Mouse (Mus musculus) embryonic facial prominence, embryonic 11.5 days (tissue): ENCODE results near the gene Nfil3. TPM values are rescaled to one million over a fixed set of nuclear protein-coding genes. Genes with fewer than 3 reads are reported as not detected.

Experiments used
- ATAC-seq: fragments of 200-750 bp; cut with Nextera tagmentation; replicated peaks from 2 replicates; pipeline ENCODE4 v1.8.0; 2017; ENCODE audit warnings: low read depth; ENCODE audit not compliant: insufficient number of reproducible peaks, low FRiP score, low TSS enrichment
- DNase-seq: peaks from one replicate; pipeline ENCODE4 v3.0.0-alpha.2; 2015; ENCODE audit warnings: low spot score
- H3K27ac ChIP-seq: fragments of 300-500 bp; sonication (generic); replicated peaks from 2 replicates; pipeline ENCODE4 v1.5.1; 2014; ENCODE audit warnings: mild to moderate bottlenecking, low read depth, low read length, control low read depth
- H3K27me3 ChIP-seq: fragments of 300-500 bp; sonication (generic); 2 replicates; pipeline ENCODE4 v1.6.1; 2014; ENCODE audit warnings: mild to moderate bottlenecking, low read length, moderate library complexity, mixed read lengths; ENCODE audit not compliant: control insufficient read depth, insufficient read depth
- H3K36me3 ChIP-seq: fragments of 300-500 bp; sonication (generic); replicated peaks from 2 replicates; pipeline ENCODE4 v1.6.1; 2014; ENCODE audit warnings: low read depth, mild to moderate bottlenecking, low read length, moderate library complexity, mixed read lengths; ENCODE audit not compliant: control insufficient read depth, insufficient read depth
- H3K4me1 ChIP-seq: fragments of 300-500 bp; sonication (generic); 2 replicates; pipeline ENCODE4 v1.6.1; 2014; ENCODE audit warnings: low read length, mixed read lengths; ENCODE audit not compliant: control insufficient read depth, insufficient read depth
- H3K4me2 ChIP-seq: fragments of 300-500 bp; sonication (generic); 2 replicates; pipeline ENCODE4 v1.6.1; 2014; ENCODE audit warnings: low read depth, mild to moderate bottlenecking, control low read depth, low read length, moderate library complexity
- H3K4me3 ChIP-seq: fragments of 300-500 bp; sonication (generic); 2 replicates; pipeline ENCODE4 v1.5.1; 2014; ENCODE audit warnings: low read depth, low read length, control low read depth
- H3K9ac ChIP-seq: fragments of 300-500 bp; sonication (generic); replicated peaks from 2 replicates; pipeline ENCODE4 v1.6.1; 2014; ENCODE audit warnings: mild to moderate bottlenecking, control low read depth, low read length
- H3K9me3 ChIP-seq: fragments of 300-500 bp; sonication (generic); replicated peaks from 2 replicates; pipeline ENCODE4 v1.6.1; 2016; ENCODE audit warnings: mild to moderate bottlenecking, low read length, inconsistent platforms, mixed read lengths; ENCODE audit not compliant: control insufficient read depth
- WGBS: fragments of 180-500 bp; shearing (Covaris S2); extraction: QIAGEN DNeasy Blood & Tissue Kit; methylation state at CpG from one replicate; pipeline ENCODE4 v1.1.7; 2014; 5-methylcytosine and 5-hydroxymethylcytosine counted together
- polyA plus RNA-seq: library from polyadenylated mRNA; unstranded; fragments of >200 nt; fragmentation: Nextera tagmentation; extraction: Ambion mirVana; gene quantifications from 2 replicates; pipeline ENCODE4 v1.2.1, GENCODE M21; 2014

Gene Nfil3
- polyA plus RNA-seq, 1 experiment from 2014 or later: 23.9 TPM

DNA sequence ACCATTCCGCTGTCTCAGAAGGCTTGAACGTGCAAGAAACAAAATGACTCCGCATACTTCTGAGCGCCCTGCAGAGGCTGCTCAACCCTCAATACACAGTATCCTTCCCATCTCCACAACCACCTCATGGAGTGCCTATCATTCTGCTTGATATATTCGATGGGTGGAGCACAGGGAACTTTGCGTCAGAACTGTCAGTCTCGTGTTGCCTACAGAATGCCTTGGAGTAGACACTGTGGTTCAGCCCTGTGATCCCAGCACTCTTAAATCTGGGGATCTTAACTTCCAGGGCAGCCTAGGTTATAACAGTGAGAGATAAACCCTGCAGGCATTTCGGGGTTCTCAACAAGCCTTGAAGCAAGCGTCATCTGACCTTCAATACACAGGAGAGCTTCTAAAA, 52.5 kb downstream of the Nfil3 start:
- Histone ChIP-seq H3K27me3 (no peaks in the 10 kb centered on the region), H3K9ac (peak overlapping the region; percentile 72; the same call in 1 of the 2 replicates), H3K27ac (no peak overlapping the region), H3K4me2 (peak overlapping the region; percentile 61), H3K9me3 (no peaks in the 10 kb centered on the region), H3K4me3 (peak overlapping the region; percentile 71; the same call in 1 of the 2 replicates), H3K36me3 (no peaks in the 10 kb centered on the region), H3K4me1 (no peaks in the 10 kb centered on the region; the same call in 1 of the 2 replicates)
- WGBS: 64% methylated on average over 9 of the region's 9 CpGs
- DNase-seq: no peak
- no peak for ATAC-seq

DNA sequence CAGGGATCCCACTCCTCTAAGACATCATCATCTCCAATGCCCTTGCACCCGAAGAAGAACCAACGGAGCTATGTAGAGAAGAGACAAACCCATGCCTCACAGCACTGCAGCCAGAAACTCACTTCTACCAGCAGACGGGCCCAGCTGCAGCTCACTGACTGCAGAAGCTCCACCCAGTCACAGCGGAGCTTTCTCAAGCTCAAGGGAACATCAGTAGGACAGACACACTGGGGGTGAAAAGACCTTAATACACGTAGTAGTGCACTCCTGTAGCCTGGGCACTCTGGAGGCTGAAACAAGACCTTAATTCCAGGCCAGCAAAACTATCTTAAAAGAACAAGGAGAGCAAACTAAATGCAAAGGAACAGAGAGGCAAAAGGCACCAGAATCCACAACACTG, 56.4 kb downstream of the Nfil3 start:
- H3K9me3 ChIP-seq: no peaks in the 10 kb centered on the region
- DNase-seq (no peak), ATAC-seq (no peak)
- H3K4me2 ChIP-seq: no peak overlapping the region
- no peaks in the 10 kb centered on the region for H3K27me3 ChIP-seq
- 79% methylated on average over 5 of the region's 5 CpGs for WGBS
- no peak overlapping the region for H3K4me3 ChIP-seq
- H3K4me1 ChIP-seq: no peaks in the 10 kb centered on the region; the same call in 1 of the 2 replicates
- H3K36me3 ChIP-seq: no peaks in the 10 kb centered on the region
- H3K27ac ChIP-seq: no peak overlapping the region
- no peak overlapping the region for H3K9ac ChIP-seq

DNA sequence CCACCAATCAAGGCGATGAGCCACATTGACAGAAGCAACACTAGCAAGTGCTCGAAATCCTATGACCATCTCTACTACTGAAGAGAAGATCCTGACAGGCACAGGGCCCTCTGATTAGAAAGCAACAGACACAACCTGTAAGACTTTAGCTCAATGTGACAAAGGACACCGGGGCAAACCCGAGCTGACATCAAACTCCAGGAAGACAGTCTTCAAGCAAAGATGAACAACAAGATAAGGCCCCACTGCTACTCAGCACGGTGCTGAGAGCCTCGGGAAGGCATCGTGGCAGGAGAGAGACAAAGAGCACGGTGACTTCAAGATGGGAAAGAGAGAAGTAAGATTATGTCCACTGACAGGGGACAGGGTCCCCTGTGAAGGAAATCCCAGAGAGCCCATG, 58.9 kb downstream of the Nfil3 start:
- Histone ChIP-seq H3K9ac (no peak overlapping the region), H3K4me3 (no peak overlapping the region), H3K27me3 (no peaks in the 10 kb centered on the region), H3K9me3 (no peaks in the 10 kb centered on the region), H3K36me3 (no peaks in the 10 kb centered on the region), H3K4me2 (no peak overlapping the region), H3K27ac (no peak overlapping the region), H3K4me1 (no peaks in the 10 kb centered on the region)
- DNase-seq (no peak), ATAC-seq (no peak)
- WGBS: 77% methylated on average over 8 of the region's 8 CpGs

DNA sequence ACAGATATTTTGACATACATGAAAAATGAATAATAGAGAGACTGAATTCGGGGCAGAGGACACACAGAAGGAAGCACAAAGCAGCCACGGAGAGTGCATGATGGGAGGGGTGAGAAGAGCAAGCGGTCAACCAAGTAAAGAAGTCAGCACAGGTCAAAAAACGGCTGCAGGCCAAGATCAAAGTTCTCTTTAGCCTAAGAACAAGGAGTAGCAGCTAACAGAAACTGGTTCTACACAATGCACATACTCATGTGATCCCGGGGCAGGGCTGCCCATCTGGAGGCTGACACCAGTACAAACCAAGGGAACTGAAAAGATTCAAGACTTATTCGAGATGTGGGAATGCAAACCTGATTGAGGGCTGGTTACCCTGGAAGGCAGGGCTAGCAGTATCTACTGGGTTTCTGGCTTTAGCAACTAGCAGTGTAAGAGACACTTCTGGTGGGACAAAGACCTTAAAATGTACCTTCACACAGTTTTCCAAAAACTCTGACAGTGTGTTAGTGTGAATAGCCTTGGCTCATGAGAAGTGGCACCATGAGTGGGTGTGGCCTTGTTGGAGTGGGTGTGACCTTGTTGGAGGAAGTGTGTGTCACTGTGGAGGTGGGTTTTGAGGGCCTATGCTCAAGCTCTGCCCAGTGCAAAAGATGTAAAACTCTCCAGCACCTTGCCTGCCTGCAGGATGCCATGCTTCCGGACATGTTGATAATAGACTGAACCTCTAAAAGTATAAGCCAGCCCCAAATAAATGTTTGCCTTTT, 59.6 kb downstream of the Nfil3 start:
- Histone ChIP-seq H3K9me3 (no peaks in the 10 kb centered on the region), H3K4me3 (no peak overlapping the region), H3K9ac (no peak overlapping the region), H3K27ac (no peak overlapping the region), H3K27me3 (no peaks in the 10 kb centered on the region), H3K36me3 (no peaks in the 10 kb centered on the region), H3K4me1 (no peaks in the 10 kb centered on the region), H3K4me2 (no peak overlapping the region)
- no peak for ATAC-seq
- WGBS: 73% methylated on average over 7 of the region's 7 CpGs
- no peak for DNase-seq

DNA sequence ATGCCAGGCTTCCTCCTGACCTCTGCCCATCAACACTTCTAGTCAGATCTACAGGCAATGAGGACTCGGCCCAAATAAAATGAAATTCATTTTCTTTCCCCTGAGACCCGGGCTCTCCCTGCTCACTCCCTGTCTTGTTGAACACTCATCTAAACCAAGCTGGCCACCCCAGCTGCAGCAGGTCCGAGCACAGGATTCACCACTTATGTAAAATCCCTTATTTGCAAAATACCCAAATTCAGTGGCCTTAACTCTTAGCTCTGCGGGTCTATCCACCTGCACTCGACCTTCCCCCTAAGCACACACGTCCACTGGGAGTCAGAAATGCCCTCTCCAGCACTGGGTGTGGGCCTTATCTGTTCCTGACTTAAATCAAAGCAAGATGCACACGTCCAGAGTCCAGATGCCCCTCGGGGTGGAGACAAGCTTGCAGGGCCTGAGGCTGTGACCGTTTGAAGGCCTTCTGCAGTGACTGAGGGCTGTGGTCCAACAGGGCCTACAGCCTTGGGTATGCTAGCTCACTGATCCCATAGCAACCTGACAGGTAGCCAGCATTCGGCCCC, 61.0 kb downstream of the Nfil3 start:
- Histone ChIP-seq H3K36me3 (no peaks in the 10 kb centered on the region), H3K4me2 (no peak overlapping the region), H3K9ac (no peak overlapping the region), H3K27me3 (no peaks in the 10 kb centered on the region), H3K9me3 (no peaks in the 10 kb centered on the region), H3K4me1 (no peaks in the 10 kb centered on the region), H3K4me3 (no peak overlapping the region), H3K27ac (no peak overlapping the region)
- WGBS: 76% methylated on average over 10 of the region's 10 CpGs
- ATAC-seq: no peak
- DNase-seq: no peak

DNA sequence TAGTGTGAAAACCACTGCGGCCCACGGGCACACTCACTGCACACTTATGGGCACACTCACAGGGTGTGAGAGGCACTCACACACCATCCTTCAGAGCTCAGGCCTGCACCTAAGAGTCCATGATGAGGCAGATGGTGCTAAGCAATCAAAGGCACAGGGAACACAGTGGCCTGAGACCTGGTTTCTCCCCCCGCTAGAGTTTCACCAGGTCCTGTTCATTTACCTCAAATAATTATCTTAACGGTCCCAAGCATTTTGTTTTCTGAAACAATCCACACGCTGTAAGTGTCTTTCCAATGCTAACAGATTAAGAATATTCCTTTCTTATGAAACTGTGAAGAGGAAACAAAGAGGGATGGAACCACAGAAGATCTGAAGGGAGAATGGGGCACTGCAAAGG, 62.5 kb downstream of the Nfil3 start:
- Histone ChIP-seq H3K36me3 (no peaks in the 10 kb centered on the region), H3K4me3 (no peak overlapping the region), H3K27ac (no peak overlapping the region), H3K9ac (no peak overlapping the region), H3K4me1 (no peaks in the 10 kb centered on the region), H3K4me2 (no peak overlapping the region), H3K27me3 (no peaks in the 10 kb centered on the region), H3K9me3 (no peaks in the 10 kb centered on the region)
- DNase-seq (no peak), ATAC-seq (no peak)
- 87% methylated on average over 5 of the region's 5 CpGs for WGBS

Other genes with a start within 250 kb of the Nfil3 start
- 32.8 and 33.1 TPM in 2 replicates for gene Auh, start 51.4 kb downstream of the Nfil3 start, polyA plus RNA-seq